Mouse (Mus musculus) layer of hippocampus, postnatal 36 days (tissue): ENCODE data around the gene Fam205a1. TPM values are rescaled to one million over a fixed set of nuclear protein-coding genes. Genes with fewer than 3 reads are reported as not detected.
"Not testable (repeated sequence)": the region's sequence is repeated elsewhere in the genome, so short reads cannot be mapped to it uniquely, and the experiment has no call there.

Experiments
- DNase-seq, 2 experiments: peaks; one replicate each; pipeline ENCODE4 v3.0.0; 2022
- total RNA-seq, 2 experiments: library from RNA; stranded (reverse); gene quantifications; 2 replicates each; pipeline ENCODE4 v1.2.3; 2021

The Fam205a1 gene
- total RNA-seq, result under 1 TPM in 1 of 2 experiments, not detected in 1; 0.12 TPM

DNA sequence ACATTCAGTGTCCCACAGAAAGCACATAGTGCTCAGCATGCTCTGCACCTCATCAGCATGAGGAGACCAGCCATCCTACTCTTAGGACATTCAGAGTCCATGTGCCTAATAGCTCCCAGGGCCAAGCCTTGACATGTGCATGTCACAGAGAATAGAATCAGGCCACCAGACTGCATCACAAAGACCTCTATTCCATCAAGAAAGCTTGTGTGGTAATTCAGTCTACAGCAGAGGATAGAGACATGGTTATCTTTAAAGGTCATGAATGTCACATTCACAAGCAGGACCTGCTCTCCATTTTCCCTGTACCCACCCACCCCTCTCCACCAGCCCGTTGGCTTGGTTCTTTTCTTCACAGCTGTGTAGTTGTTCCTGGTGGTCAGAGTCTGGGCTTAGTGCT lies at the start of gene Fam205a1:
Gene Fam205a1, minus strand, starts transcription at position 101 of the 400 bp plus-strand sequence.
- not testable (repeated sequence) for DNase-seq

DNA sequence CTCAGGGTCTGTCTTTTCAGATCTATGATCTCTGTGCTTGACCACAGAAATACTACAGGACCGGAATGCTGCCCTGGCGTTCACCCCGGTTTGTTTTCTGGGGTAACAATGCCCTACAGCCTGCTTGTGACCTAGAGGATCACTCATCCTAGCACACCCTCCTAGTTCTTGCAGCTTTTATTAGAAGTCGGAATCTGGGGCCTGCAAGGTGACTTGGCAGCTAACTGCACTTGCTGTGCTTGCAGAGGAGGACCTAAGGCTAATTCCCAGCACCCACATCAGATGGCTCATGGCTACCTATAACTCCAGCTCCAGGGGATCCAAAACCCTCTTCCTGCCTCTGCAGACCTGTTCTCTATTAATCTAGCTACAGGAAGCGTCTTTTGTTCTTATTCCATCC lies 49.0 kb upstream of the Fam205a1 start:
- no peak for DNase-seq

DNA sequence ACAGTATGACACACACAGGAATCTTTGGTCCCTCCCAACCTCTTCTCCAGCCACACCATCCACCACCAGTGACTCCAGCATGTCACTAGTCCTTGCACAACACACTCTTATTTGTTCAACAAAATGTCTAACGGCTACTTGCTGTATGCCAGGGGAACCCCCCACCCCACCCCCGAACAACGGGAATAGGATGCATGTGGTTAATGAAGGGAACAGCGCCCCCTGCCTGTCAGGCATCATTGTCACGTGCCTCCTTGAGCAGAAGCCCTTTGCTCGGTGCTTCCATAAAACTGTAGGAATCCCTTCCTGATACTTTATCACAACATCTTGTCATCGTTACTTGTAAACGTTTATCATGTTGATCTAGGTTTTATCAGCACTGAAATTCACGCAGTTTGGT lies 48.5 kb upstream of the Fam205a1 start:
- DNase-seq, result no peak

DNA sequence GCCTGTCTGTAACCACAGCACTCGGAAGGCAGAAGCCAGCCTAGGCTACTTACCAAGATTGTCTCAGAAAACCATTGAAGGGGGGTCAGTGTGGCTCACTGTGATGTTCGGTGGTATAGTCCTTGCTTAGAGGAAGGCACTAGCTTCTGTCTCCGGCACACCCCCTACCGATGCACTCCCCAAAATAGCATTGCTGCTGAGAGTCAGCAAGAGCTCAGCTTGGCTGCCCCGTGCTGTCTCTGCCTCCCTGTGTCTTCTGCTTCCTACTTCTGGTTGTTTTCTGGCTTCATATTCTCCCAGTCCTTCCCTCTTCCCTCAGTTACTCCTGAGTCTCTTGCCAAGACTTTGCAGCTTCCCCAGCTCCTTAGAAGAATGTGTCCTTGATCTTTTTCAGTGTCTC lies 47.2 kb upstream of the Fam205a1 start:
- peak; percentile 42 to 46 for DNase-seq

GRCm38 (mm10) chr4:42898914-42899313 lies 45.2 kb upstream of the Fam205a1 start:
- no peak for DNase-seq

DNA sequence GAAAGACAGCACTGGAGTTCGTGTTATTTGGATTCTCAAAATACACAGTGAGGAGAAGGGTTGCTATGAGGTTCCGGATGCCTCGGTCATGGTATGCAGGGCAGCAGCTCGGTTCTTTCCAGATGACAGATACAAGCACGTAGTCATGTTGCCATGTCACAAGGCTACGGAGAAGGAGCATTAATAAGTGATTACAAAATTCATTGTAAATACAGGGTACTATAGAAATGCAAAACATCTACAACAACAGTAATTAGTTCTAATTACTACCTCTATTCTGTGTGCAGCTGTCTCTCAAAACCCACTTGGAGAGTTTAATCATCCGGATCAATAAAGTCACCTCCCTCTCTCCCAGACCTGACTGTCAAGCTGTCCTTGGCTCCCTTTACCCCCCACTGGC lies 41.4 kb upstream of the Fam205a1 start:
- no peak for DNase-seq

GRCm38 (mm10) chr4:42891176-42891575 lies 37.5 kb upstream of the Fam205a1 start:
- no peak for DNase-seq

DNA sequence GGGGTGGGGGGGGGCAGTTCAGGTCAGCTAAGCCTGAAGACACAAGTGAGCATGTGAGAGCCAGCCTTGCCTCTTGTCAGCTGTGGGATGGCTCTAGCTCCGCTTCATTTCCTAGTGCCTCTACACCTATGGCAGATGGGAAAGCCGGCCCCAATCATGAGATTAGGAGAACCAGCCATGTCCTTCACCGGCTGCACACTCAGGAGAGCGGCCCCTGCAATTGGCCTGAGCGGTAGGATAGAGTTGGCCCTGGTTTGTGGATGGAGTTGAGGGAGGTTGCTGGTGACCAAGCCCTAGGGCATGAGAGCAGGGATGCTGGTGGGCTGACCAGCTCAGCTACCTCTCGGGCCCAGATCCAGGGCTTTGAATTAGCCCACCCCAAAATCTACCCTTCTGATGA lies 35.1 kb upstream of the Fam205a1 start:
- no peak for DNase-seq

DNA sequence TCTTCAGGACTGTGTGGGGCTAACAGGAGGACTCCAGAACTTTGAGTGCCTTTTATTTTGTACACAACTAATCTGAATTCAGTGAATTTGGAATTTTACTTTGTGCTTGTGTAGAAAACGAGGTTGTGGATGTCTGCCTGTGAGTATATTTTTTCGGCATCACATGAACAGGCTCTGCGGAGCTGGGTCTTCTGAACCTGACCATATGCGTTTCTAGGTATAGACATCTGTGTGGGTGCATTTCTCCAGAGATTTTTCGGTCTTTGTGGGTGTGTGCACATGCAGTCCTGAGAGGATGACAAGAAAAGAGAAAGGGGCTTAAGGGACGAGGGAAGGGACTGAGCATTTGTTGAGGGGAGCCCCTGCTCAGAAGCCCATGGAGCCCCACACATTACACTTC lies 33.2 kb upstream of the Fam205a1 start:
- DNase-seq, result no peak

- DNase-seq, result no peak
These were observed 26.9 kb upstream of the Fam205a1 start for GRCm38 (mm10) chr4:42880677-42880948.

- DNase-seq, result no peak
These were observed 26.4 kb upstream of the Fam205a1 start for GRCm38 (mm10) chr4:42879829-42880676.

GRCm38 (mm10) chr4:42877657-42878056 lies 24.0 kb upstream of the Fam205a1 start:
- DNase-seq, result no peak

GRCm38 (mm10) chr4:42876586-42877291 lies 23.1 kb upstream of the Fam205a1 start:
- peak; percentile 25 to 41 for DNase-seq

DNA sequence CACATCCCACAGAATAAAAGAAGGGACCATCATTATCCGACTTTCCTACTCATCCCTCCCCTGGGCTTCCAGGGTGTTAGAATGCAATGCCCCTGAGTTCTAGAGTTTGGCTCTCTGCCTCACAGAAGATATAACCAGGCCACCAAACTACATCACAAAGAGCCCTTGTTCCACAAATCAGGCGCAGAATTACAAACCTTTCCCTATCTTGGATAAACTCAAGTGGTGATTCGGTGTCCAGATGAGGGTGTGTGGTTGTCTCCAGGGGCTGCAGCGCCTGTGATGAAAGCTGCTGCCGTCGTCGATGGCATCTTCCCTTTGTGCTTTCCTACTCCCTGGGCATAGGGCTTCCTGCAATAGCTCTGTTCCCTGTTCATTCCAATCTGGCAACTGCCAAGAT lies 20.4 kb upstream of the Fam205a1 start, which contains the start of gene Fam205c:
Gene Fam205c, minus strand, starts transcription at position 101 of the 400 bp plus-strand sequence.
- no peak for DNase-seq

DNA sequence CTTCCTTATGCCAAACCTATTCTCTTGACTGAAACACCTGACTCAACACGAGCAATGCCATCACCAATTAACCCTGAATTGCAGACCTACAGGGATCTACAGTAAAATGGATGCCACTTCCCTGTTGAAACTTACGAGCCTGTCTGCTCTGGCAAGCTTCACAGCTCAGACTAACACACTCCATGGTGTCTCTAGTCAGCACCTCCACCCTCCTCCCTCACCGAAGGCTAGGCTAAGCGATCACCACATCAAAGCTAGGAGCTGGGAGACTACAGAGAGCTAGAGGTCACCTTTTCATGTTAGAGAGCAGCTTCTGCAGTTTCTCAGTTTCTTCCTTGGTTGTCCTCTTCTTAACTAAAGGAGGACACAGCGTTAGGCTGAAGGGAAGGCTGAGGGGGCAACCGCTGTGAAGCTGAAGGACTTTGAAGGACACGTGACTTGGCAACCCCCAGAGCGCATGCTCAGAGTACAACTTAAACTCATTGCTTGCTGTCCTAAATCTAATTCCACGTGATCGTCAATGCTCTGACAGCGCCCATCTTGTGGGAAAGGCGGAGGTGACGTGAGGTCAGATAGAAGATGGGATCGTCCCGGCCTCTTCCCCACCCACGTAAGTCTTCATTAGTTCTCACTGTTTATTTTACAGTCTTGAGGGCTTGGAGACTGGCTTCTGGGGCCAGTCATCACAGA lies 19.2 kb upstream of the Fam205a1 start:
- DNase-seq, result no peak

DNA sequence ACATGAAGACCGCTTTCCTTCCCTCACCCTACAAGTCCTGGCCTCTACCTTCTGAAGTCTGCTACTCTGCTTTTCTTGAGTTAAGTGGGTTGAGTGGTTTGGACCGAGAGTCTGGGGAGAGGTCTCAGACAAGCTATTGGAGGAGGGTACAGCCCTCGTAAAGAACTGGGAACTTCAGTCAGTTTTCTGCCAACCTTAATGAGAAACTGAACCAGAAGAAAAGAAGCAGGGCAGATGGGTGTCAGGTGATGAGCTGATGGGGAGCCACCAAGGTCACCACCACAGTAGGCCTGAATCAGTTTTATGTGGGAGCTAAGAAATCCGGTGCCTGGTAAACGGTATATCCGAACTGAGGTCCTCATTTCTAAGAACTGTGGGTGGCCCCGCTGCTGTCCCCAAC lies 18.5 kb upstream of the Fam205a1 start:
- no peak for DNase-seq

- no peak for DNase-seq
These were observed 17.1 kb upstream of the Fam205a1 start for GRCm38 (mm10) chr4:42870748-42871147.

GRCm38 (mm10) chr4:42868193-42868592 lies 14.5 kb upstream of the Fam205a1 start:
- DNase-seq, result no peak

- DNase-seq, result no peak
These were observed 13.7 kb upstream of the Fam205a1 start for GRCm38 (mm10) chr4:42867390-42867789.

- not testable (repeated sequence) for DNase-seq
These were observed 9.8 kb upstream of the Fam205a1 start for GRCm38 (mm10) chr4:42863487-42863886.

GRCm38 (mm10) chr4:42860483-42860882 lies 6.8 kb upstream of the Fam205a1 start:
- DNase-seq, result not testable (repeated sequence)

DNA sequence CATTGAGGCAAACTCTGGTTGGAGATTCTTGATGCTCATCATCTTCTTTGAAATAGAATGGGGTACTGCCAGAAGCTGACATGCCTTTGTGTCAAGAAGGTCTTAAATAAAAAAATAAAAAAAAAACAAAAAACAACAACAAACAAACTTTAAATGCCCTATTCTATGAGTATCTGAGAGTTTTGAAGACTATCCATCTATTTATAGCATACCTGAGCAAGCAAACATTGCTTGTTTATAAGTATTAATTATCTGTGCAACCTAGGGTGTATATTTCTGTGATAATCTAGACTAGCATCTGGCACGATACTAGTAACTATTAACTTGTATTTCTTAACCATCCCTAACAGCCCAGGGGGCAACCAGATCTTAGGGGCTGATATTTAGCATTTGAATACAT lies 3.0 kb upstream of the Fam205a1 start, which contains the start of gene Gm12394:
Gene Gm12394, minus strand, starts transcription at position 101 of the 400 bp plus-strand sequence.
- DNase-seq, result not testable (repeated sequence)
